ENCODE assay signal across 8 mouse cellular contexts in the genomic region with DNA sequence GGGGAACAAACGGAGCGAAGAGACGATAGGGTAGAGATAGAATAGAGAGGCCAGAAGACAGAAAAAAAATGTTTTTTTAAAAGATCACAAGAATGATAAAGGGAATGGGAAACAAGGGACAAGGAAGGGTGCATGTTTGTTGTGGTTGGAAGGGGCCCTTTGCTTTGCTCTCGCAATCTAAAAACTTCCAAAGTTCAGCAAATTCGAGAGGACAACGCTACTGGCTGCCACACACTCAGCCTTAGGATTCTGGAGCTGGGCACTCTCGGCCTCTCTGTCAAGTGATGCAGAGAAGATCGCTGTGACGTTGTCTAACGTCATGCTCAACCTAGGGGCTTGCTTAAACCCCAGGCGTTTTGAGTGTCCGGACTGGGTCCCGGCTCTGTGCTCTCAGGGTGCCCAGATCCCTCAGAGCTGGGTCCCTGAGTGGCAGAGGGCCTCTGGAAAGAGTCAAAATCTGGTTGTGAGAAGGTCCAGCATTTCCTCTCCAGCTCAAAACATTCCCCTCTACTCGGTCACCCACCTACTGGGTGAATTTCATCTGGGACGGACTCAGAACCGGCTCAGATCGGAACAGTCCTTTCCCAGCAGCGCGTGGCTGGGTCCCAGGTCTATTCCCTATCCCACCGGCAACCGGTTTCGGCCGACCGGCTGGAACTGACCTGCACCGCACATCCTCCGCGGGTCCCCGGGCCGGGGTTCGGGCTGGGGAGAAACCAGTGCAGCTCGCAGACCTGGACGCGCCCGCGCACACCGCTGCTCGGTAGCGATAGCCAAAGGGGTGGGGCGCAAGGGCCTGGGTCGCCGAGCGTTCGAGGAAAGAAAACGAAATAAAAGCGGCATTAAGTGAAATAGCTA. TPM values are rescaled to one million over a fixed set of nuclear protein-coding genes. Genes with fewer than 3 reads are reported as not detected.
A peak's percentile ranks its signal among the peaks of the same experiment; 100 is the strongest.
DNase-seq lines count a peak whose midpoint lies in the region; ATAC-seq lines count a peak whose summit lies in the region.

No protein-coding gene starts in this region.

- no peak for ATAC-seq in lung, embryonic 16.5 days (ENCODE audit: low read depth)
- ATAC-seq in hindbrain, embryonic 13.5 days (ENCODE audit: low FRiP score): no peak
- ATAC-seq in liver, embryonic 16.5 days (ENCODE audit: low read depth): no peak

- peaks cover 93% of the 10 kb centered on the region for H3K27me3 ChIP-seq in lung, embryonic 16.5 days (ENCODE audit: control insufficient read depth, insufficient read depth, low read depth, low read length)
- peaks cover 93% of the 10 kb centered on the region for H3K27me3 ChIP-seq in hindbrain, embryonic 13.5 days
- H3K27me3 ChIP-seq in liver, embryonic 16.5 days (ENCODE audit: control insufficient read depth, insufficient read depth, low read depth, low read length): peaks cover 100% of the 10 kb centered on the region

- peaks cover 24% of the 10 kb centered on the region for H3K4me1 ChIP-seq in lung, embryonic 16.5 days (replicated peaks; ENCODE audit: control insufficient read depth, insufficient read depth, low read length)
- H3K4me1 ChIP-seq in hindbrain, embryonic 13.5 days (replicated peaks): peaks cover 59% of the 10 kb centered on the region
- H3K4me1 ChIP-seq in liver, embryonic 16.5 days (ENCODE audit: control insufficient read depth, low read depth, low read length): peaks cover 2% of the 10 kb centered on the region

- no peak overlapping the region for H3K27ac ChIP-seq in lung, embryonic 16.5 days (ENCODE audit: low read length)
- peak overlapping the region; percentile 90 for H3K27ac ChIP-seq in hindbrain, embryonic 13.5 days
- H3K27ac ChIP-seq in liver, embryonic 16.5 days (ENCODE audit: low read length): no peak overlapping the region

- H3K4me3 ChIP-seq in lung, embryonic 16.5 days (ENCODE audit: low read length): peak overlapping the region; percentile 37
- H3K4me3 ChIP-seq in hindbrain, embryonic 13.5 days: peak overlapping the region; percentile 47
- peak overlapping the region; percentile 1; the same call in 1 of the 2 replicates for H3K4me3 ChIP-seq in liver, embryonic 16.5 days (ENCODE audit: low read depth, low read length)

- H3K4me2 ChIP-seq in lung, embryonic 16.5 days (ENCODE audit: low read depth, low read length): peak overlapping the region; percentile 44
- H3K4me2 ChIP-seq in hindbrain, embryonic 13.5 days: peak overlapping the region; percentile 52
- H3K4me2 ChIP-seq in liver, embryonic 16.5 days (ENCODE audit: low read depth, low read length): peak overlapping the region; percentile 27; the same call in 1 of the 2 replicates

- no peak overlapping the region for H3K9ac ChIP-seq in lung, embryonic 16.5 days (ENCODE audit: low read length)
- peak overlapping the region; percentile 74 for H3K9ac ChIP-seq in hindbrain, embryonic 13.5 days
- H3K9ac ChIP-seq in liver, embryonic 16.5 days (ENCODE audit: low read depth, low read length): no peak overlapping the region

- peaks cover 5% of the 10 kb centered on the region; the same call in 1 of the 2 replicates for H3K9me3 ChIP-seq in lung, embryonic 16.5 days (ENCODE audit: control insufficient read depth, low read length)
- H3K9me3 ChIP-seq in hindbrain, embryonic 13.5 days: no peaks in the 10 kb centered on the region; the same call in 1 of the 2 replicates
- no peaks in the 10 kb centered on the region for H3K9me3 ChIP-seq in liver, embryonic 16.5 days (replicated peaks; ENCODE audit: control insufficient read depth, low read length)

- under 1% methylated on average over 45 of the region's 45 CpGs for WGBS in lung, embryonic 16.5 days
- WGBS in hindbrain, embryonic 13.5 days: 1% methylated on average over 45 of the region's 45 CpGs
- under 1% methylated on average over 45 of the region's 45 CpGs for WGBS in liver, embryonic 16.5 days (ENCODE audit: insufficient replicate concordance)

- no peaks in the 10 kb centered on the region for H3K36me3 ChIP-seq in lung, embryonic 16.5 days (ENCODE audit: control insufficient read depth, insufficient read depth, low read length)
- no peaks in the 10 kb centered on the region for H3K36me3 ChIP-seq in hindbrain, embryonic 13.5 days
- H3K36me3 ChIP-seq in liver, embryonic 16.5 days (ENCODE audit: control insufficient read depth, insufficient read depth): no peaks in the 10 kb centered on the region

- no peak for DNase-seq in lung, adult 18-20 months
- DNase-seq in embryo, embryonic 11 days: peak; percentile 54
- no peak for DNase-seq in layer of hippocampus, adult 9-11 months
- DNase-seq in layer of hippocampus, adult 11-12 months (ENCODE audit: low spot score): no peak
- no peak for DNase-seq in right cerebral cortex, postnatal 10 days (ENCODE audit: low spot score in 2 of 2)

RNA-seq across cellular contexts. Expression of gene Tlx3, which starts 3.3 kb away (rescaled TPM):
- polyA plus RNA-seq in lung, embryonic 16.5 days (2015; fragmentation: Nextera tagmentation; extraction: Ambion mirVana): not detected in 2 replicates
- polyA plus RNA-seq in hindbrain, embryonic 13.5 days (2015; fragmentation: Nextera tagmentation; extraction: Ambion mirVana): 20.2 and 29.0 TPM in 2 replicates
- polyA plus RNA-seq in liver, embryonic 16.5 days (2015; fragmentation: Nextera tagmentation; extraction: Ambion mirVana): not detected in 2 replicates

RNA-seq across cellular contexts. Expression of gene Npm1, which starts 37.1 kb away (rescaled TPM):
- 736 and 786 TPM in 2 replicates for polyA plus RNA-seq in lung, embryonic 16.5 days (2015; fragmentation: Nextera tagmentation; extraction: Ambion mirVana)
- 542 and 556 TPM in 2 replicates for polyA plus RNA-seq in hindbrain, embryonic 13.5 days (2015; fragmentation: Nextera tagmentation; extraction: Ambion mirVana)
- polyA plus RNA-seq in liver, embryonic 16.5 days (2015; fragmentation: Nextera tagmentation; extraction: Ambion mirVana): 289 and 351 TPM in 2 replicates

RNA-seq across cellular contexts. Expression of gene Fgf18, which starts 52.9 kb away (rescaled TPM):
- 10.8 and 11.3 TPM in 2 replicates for polyA plus RNA-seq in lung, embryonic 16.5 days (2015; fragmentation: Nextera tagmentation; extraction: Ambion mirVana)
- 4.8 and 5.0 TPM in 2 replicates for polyA plus RNA-seq in hindbrain, embryonic 13.5 days (2015; fragmentation: Nextera tagmentation; extraction: Ambion mirVana)
- polyA plus RNA-seq in liver, embryonic 16.5 days (2015; fragmentation: Nextera tagmentation; extraction: Ambion mirVana): 0.15 TPM in 2 replicates

Comparison
In these comparisons a context has a peak if more than half of its experiments do, and no peak if none do; other contexts are left out.
1. RNA of gene Tlx3, which starts 3.3 kb away (polyA plus RNA-seq): 20.2 to 29.0 TPM in hindbrain, embryonic 13.5 days; not detected in lung, embryonic 16.5 days and not detected in liver, embryonic 16.5 days; every median in the first group is over 10 times any median in the second.
2. Peak in every context shown above with its lines, with median percentiles within 50 percentile points of each other: H3K4me2 ChIP-seq and H3K4me3 ChIP-seq.